Mouse (Mus musculus) CH12.LX (cell line): ENCODE measurements around the gene Mdfic.

Source experiments
- CHD1 ChIP-seq: IDR thresholded peaks from 2 replicates; pipeline ENCODE4 v1.6.1; 2012; ENCODE audit warnings: low read depth, low read length, improper control_type of control experiment, inconsistent platforms
- CHD2 ChIP-seq: IDR thresholded peaks from 2 replicates; pipeline ENCODE4 v1.6.1; 2011; ENCODE audit warnings: low read length, improper control_type of control experiment
- CTCF ChIP-seq, 2 experiments: IDR thresholded peaks in 1 of 2; conservative IDR thresholded peaks in 1 of 2; 2 replicates each; pipeline ENCODE4 v1.5.1; 2011 to 2012; ENCODE audit warnings: low read depth in 2 of 2, low read length in 2 of 2, improper control_type of control experiment in 1 of 2, inconsistent platforms in 1 of 2, mild to moderate bottlenecking in 1 of 2, moderate library complexity in 1 of 2
- EP300 ChIP-seq: IDR thresholded peaks from 2 replicates; pipeline ENCODE4 v1.6.1; 2011; ENCODE audit warnings: low read length, improper control_type of control experiment
- JUND ChIP-seq: conservative IDR thresholded peaks from 2 replicates; pipeline ENCODE4 v1.6.1; 2011; ENCODE audit warnings: low read depth, low read length, improper control_type of control experiment
- MAFK ChIP-seq: IDR thresholded peaks from 2 replicates; pipeline ENCODE4 v1.6.1; 2011; ENCODE audit warnings: low read length, improper control_type of control experiment; ENCODE audit not compliant: insufficient replicate concordance
- POLR2A ChIP-seq: IDR thresholded peaks from 2 replicates; pipeline ENCODE4 v1.6.1; 2011; ENCODE audit warnings: low read depth, mild to moderate bottlenecking, improper control_type of control experiment, low read length
- ZNF384 ChIP-seq: IDR thresholded peaks from 2 replicates; pipeline ENCODE4 v1.6.1; 2012; ENCODE audit warnings: low read depth, low read length, improper control_type of control experiment, inconsistent platforms

GRCm38 (mm10) chr6:15750101-15750500, 29.6 kb downstream of the Mdfic start:
- TF ChIP-seq POLR2A: no peak
- TF ChIP-seq CTCF (conservative IDR thresholded peaks at IDR 0.05 in 1 of 2, IDR thresholded peaks at IDR 0.05 in 1 of 2; ENCODE audit: low read depth in 2 of 2, low read length in 2 of 2): no peak
- no peak for TF ChIP-seq JUND
- TF ChIP-seq CHD2: no peak
- TF ChIP-seq EP300: no peak
- no peak for TF ChIP-seq ZNF384
- no peak for TF ChIP-seq CHD1
- no peak for TF ChIP-seq MAFK
